Mouse (Mus musculus) forebrain, embryonic 14.5 days (tissue): ENCODE results near the gene Stap1. TPM values are rescaled to one million over a fixed set of nuclear protein-coding genes. Genes with fewer than 3 reads are reported as not detected.

Experiments
- ATAC-seq: fragments of 200-750 bp; cut with Nextera tagmentation; 2 replicates; pipeline ENCODE4 v1.8.0; 2017; ENCODE audit warnings: mild to moderate bottlenecking, moderate library complexity
- DNase-seq: peaks from one replicate; pipeline ENCODE4 v3.0.0-alpha.2; 2015; ENCODE audit warnings: low spot score
- H3K27ac ChIP-seq: fragments of 300-500 bp; sonication (generic); 2 replicates; pipeline ENCODE4 v1.5.1; 2014; ENCODE audit warnings: low read depth, mild to moderate bottlenecking, control low read depth, low read length, moderate library complexity
- H3K27me3 ChIP-seq: fragments of 300-500 bp; sonication (generic); replicated peaks from 2 replicates; pipeline ENCODE4 v1.6.1; 2014; ENCODE audit warnings: low read length, control low read depth, mixed read lengths; ENCODE audit not compliant: control insufficient read depth, insufficient read depth
- H3K36me3 ChIP-seq: fragments of 300-500 bp; sonication (generic); 2 replicates; pipeline ENCODE4 v1.6.1; 2014; ENCODE audit warnings: low read length, control low read depth; ENCODE audit not compliant: control insufficient read depth, insufficient read depth
- H3K4me1 ChIP-seq: fragments of 300-500 bp; sonication (generic); 2 replicates; pipeline ENCODE4 v1.6.1; 2014; ENCODE audit warnings: antibody characterized with exemption, low read length, control low read depth; ENCODE audit not compliant: control insufficient read depth, insufficient read depth
- H3K4me2 ChIP-seq: fragments of 300-500 bp; sonication (generic); 2 replicates; pipeline ENCODE4 v1.6.1; 2014; ENCODE audit warnings: mild to moderate bottlenecking, control low read depth, low read length
- H3K4me3 ChIP-seq: fragments of 300-500 bp; sonication (generic); 2 replicates; pipeline ENCODE4 v1.5.1; 2014; ENCODE audit warnings: low read depth, low read length, control low read depth
- H3K9ac ChIP-seq: fragments of 300-500 bp; sonication (generic); 2 replicates; pipeline ENCODE4 v1.6.1; 2014; ENCODE audit warnings: mild to moderate bottlenecking, low read length, control low read depth, moderate library complexity
- H3K9me3 ChIP-seq: fragments of 300-500 bp; sonication (generic); replicated peaks from 2 replicates; pipeline ENCODE4 v1.6.1; 2016; ENCODE audit warnings: low read length, control low read depth, mixed read lengths; ENCODE audit not compliant: control insufficient read depth
- WGBS: fragments of 180-500 bp; shearing (Covaris S2); extraction: QIAGEN DNeasy Blood & Tissue Kit; methylation state at CpG from one replicate; pipeline ENCODE4 v1.1.7; 2014; 5-methylcytosine and 5-hydroxymethylcytosine counted together
- polyA plus RNA-seq: library from polyadenylated mRNA; unstranded; fragments of >200 nt; fragmentation: Nextera tagmentation; extraction: Ambion mirVana; gene quantifications from 2 replicates; pipeline ENCODE4 v1.2.1, GENCODE M21; 2014

Gene Stap1
- polyA plus RNA-seq, 1 experiment from 2014 or later, result 0.14 TPM

DNA sequence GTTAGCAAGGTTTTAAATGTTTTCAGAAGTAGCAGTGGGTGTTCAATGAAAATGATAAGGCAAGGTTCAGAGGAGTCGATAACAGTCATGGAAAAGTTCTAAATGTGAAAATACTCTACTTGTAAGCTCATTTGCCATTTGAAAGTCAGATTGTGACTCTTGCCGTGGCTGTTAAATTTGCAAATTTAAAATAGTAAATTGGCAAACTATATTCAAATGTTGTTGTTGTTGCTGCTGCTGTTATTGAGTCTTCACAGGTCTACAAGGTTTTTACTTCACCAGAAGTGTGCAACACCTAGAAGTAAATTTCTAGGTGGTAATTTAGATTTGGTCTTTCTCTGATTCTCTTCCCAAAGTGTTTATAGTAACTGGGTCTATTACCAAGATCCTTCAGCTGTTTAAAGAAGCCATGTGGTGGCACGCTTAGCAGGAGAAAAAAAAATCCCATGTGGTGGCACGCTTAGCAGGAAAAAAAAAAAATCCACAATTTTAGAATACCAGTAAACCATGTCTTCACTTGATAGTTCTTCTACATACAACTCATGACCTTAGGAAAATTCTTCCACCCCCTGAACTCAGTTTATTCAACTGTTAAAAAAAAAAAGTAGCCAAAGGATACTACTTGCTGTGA, 1.3 kb downstream of the Stap1 start:
- Histone ChIP-seq H3K4me1 (no peaks in the 10 kb centered on the region), H3K4me3 (no peak overlapping the region), H3K36me3 (no peaks in the 10 kb centered on the region), H3K27me3 (no peaks in the 10 kb centered on the region), H3K9me3 (no peaks in the 10 kb centered on the region), H3K27ac (no peak overlapping the region), H3K4me2 (no peak overlapping the region), H3K9ac (no peak overlapping the region)
- DNase-seq, result no peak
- 90% methylated on average over 4 of the region's 4 CpGs for WGBS
- no peak for ATAC-seq

DNA sequence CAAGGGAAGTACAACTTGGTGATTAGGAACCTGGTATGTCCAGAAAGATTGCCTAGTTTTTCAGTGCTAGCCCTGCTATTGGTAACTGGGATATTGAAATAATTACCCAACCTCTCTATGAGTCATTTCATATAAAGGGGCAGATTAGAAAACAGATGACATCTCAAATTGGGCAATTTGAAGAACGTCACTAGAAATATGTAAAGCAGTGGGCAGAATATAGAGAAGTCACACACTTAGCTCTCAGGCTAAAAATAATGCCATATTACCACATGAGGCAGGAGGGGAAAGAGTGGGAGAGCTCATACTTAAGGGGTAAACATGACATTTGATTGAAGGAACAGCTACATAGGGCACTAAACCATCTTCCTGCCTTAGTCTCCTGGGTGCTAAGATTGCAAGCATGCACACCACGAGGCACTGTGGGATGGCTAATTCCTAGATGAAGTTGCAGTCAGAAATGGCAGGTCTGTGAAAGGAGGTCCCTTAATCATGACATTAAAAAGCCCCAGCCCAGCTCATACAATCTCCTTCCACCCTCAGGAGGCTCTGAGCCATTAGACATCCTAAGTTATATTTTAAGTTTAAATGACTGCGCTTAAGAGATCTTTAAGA, 7.3 kb downstream of the Stap1 start:
- 87% methylated on average over 3 of the region's 3 CpGs for WGBS
- H3K4me3 ChIP-seq, result no peak overlapping the region
- no peak overlapping the region for H3K9ac ChIP-seq
- H3K4me1 ChIP-seq, result no peaks in the 10 kb centered on the region
- no peaks in the 10 kb centered on the region for H3K27me3 ChIP-seq
- DNase-seq (no peak), ATAC-seq (no peak)
- H3K4me2 ChIP-seq, result no peak overlapping the region
- H3K36me3 ChIP-seq, result no peaks in the 10 kb centered on the region
- H3K27ac ChIP-seq, result no peak overlapping the region
- H3K9me3 ChIP-seq, result no peaks in the 10 kb centered on the region

DNA sequence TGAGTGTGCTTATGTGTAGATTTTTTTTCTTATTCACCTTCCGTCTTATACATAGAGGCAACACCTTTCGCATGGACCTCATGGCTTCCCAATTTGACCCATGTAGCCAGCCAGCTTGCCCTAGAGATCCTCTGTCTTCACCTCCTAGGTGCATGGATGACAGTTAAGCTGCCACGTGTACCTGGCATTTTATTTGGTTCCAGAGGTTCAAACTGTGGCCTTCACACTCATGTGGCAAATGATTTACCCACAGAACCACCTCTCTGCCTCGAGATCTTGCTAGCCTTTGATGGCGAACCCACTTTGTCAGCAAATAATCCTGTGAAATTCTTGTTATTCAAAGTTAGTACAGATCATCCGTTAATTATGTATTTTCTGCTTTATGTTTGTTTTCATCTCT, 12.4 kb downstream of the Stap1 start:
- H3K4me1 ChIP-seq, result no peaks in the 10 kb centered on the region
- WGBS, result 87% methylated on average over 6 of the region's 6 CpGs
- no peaks in the 10 kb centered on the region for H3K36me3 ChIP-seq
- H3K9ac ChIP-seq, result no peak overlapping the region
- H3K9me3 ChIP-seq, result no peaks in the 10 kb centered on the region
- no peak overlapping the region for H3K4me2 ChIP-seq
- H3K27ac ChIP-seq, result no peak overlapping the region
- ATAC-seq, result no peak
- DNase-seq, result no peak
- H3K4me3 ChIP-seq, result no peak overlapping the region
- H3K27me3 ChIP-seq, result no peaks in the 10 kb centered on the region

DNA sequence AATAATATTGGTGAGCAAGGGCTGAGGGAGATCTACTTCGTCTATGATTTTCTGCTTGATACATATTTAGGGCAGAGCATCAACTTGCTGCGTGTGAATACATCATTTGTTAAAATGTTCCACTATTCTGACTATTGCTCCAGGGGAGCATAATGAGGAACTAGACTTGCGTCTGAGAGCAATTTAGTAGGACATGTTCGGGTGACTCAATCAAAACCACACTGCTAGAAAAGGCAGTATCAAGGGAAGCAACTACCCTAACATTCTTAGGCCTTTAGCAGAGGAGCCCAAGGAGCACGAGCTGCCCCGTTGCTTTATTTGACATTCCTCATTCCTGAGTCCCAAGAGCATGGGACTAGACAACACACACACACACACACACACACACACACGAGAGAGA, 13.4 kb downstream of the Stap1 start:
- ATAC-seq (no peak), DNase-seq (no peak)
- Histone ChIP-seq H3K27ac (no peak overlapping the region), H3K27me3 (no peaks in the 10 kb centered on the region), H3K9me3 (no peaks in the 10 kb centered on the region), H3K4me1 (no peaks in the 10 kb centered on the region), H3K4me3 (no peak overlapping the region), H3K9ac (no peak overlapping the region), H3K36me3 (no peaks in the 10 kb centered on the region), H3K4me2 (no peak overlapping the region)
- 80% methylated on average over 7 of the region's 7 CpGs for WGBS

DNA sequence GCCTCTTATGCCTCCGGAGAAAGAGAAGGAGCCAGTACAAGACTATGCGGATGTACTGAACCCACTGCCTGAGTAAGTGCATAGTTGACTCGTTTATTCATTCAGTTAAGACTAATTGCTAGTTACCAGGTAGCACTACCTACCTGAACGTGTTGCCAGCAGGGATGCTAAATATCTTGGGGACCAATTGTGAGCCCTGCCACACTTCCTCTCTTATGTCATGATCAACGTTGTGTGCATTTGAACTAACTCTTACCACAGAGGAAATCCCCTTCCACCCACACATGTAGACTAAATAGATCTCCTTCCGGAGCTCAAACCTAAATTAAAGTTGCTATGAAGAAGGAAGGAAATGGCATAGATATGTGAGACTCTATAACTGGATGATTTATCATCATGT, 15.2 kb downstream of the Stap1 start:
- Histone ChIP-seq H3K4me1 (no peaks in the 10 kb centered on the region), H3K9me3 (no peaks in the 10 kb centered on the region), H3K4me2 (no peak overlapping the region), H3K27me3 (no peaks in the 10 kb centered on the region), H3K4me3 (no peak overlapping the region), H3K9ac (no peak overlapping the region), H3K36me3 (no peaks in the 10 kb centered on the region), H3K27ac (no peak overlapping the region)
- DNase-seq (no peak), ATAC-seq (no peak)
- WGBS, result 85% methylated on average over 6 of the region's 6 CpGs

DNA sequence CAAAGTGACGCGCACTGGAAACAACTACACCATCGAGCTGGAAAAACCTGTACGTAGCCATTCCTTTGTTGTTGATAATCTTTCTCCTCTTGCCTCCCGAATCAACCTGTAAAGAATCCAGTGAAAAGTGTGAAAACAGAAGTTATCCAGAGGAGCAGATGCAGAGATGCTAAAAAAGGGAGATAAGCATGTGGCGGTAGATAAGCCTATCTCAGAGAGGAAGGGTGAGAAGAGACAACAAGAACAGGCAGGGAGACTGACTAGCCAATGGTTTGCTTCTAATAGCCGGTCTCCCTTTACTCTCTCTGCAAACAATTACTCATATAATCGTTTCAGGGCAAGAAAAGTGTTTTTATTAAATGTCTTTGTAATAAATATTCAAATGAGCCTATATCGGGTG, 23.2 kb downstream of the Stap1 start:
- no peak overlapping the region for H3K27ac ChIP-seq
- H3K4me1 ChIP-seq, result no peaks in the 10 kb centered on the region
- no peaks in the 10 kb centered on the region for H3K9me3 ChIP-seq
- no peak for ATAC-seq
- DNase-seq, result no peak
- no peak overlapping the region for H3K4me2 ChIP-seq
- H3K27me3 ChIP-seq, result no peaks in the 10 kb centered on the region
- H3K9ac ChIP-seq, result no peak overlapping the region
- no peak overlapping the region for H3K4me3 ChIP-seq
- WGBS, result 90% methylated on average over 9 of the region's 9 CpGs
- no peaks in the 10 kb centered on the region for H3K36me3 ChIP-seq

DNA sequence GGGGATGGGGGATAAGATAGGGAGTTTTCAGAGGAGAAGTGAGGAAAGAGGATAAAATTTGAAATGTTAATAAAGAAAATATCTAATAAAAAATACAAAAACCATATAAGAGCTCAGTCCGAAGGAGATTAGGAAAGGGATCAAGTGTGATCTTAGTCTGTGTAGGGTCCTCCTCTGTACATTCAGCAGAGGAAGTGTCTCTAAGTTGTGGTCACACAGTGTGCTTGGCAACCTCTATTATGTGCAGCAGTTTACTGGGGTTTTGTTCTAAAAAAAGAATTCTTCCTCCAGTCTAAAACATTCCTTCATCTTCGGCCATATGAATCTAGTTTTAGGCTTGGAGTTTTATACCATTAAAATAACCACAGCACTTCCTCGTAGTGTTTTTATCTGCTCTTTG, 27.4 kb downstream of the Stap1 start:
- no peak for ATAC-seq
- Histone ChIP-seq H3K4me2 (no peak overlapping the region), H3K36me3 (no peaks in the 10 kb centered on the region), H3K9me3 (no peaks in the 10 kb centered on the region), H3K4me1 (no peaks in the 10 kb centered on the region), H3K9ac (no peak overlapping the region), H3K27me3 (no peaks in the 10 kb centered on the region), H3K4me3 (no peak overlapping the region), H3K27ac (no peak overlapping the region)
- WGBS, result 91% methylated on average over 3 of the region's 3 CpGs
- DNase-seq, result no peak

DNA sequence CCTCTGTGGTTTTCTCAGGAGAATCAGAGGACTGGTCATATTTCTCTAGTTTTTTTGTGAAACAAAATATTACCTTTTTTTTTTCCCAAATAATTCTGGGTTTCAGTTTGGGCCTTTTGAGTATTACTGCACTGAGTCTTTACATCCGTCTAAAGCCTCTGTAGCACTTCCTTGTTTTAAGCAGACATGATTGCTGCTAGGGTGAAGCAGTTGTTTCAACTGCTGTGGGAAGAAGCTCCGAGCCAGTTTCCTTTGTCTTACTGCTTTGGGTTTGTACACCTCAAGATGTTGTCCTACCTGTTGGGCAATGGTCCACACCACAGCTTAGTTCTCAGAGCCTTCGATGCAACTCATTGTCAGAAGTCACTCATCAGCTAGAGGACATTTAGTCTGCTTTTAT, 29.1 kb downstream of the Stap1 start:
- no peak overlapping the region for H3K27ac ChIP-seq
- H3K9ac ChIP-seq, result no peak overlapping the region
- no peaks in the 10 kb centered on the region for H3K4me1 ChIP-seq
- DNase-seq, result no peak
- H3K27me3 ChIP-seq, result no peaks in the 10 kb centered on the region
- no peak overlapping the region for H3K4me2 ChIP-seq
- 90% methylated on average over 3 of the region's 3 CpGs for WGBS
- H3K4me3 ChIP-seq, result no peak overlapping the region
- no peak for ATAC-seq
- H3K36me3 ChIP-seq, result 0 out of 2 replicates have a peak, but pooled peaks cover 1% of the 10 kb centered on the region
- no peaks in the 10 kb centered on the region for H3K9me3 ChIP-seq

DNA sequence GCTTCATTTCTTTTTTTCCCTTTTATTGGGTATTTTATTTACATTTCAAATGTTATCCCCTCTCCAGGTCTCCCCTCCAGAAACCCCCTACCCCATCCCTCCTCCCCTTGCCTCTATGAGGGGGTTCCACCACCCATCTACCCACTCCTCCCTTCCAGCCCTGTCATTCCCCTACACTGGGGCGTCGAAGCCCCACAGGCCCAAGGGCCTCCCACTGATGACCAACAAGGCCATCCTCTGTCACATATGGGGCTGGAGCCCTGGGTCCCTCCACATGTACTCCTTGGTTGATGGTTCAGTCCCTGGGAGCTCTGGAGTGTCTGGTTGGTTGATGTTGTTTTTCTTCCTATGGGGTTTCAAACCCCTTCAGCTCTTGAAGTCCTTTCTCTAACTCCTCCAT, 30.6 kb downstream of the Stap1 start:
- H3K9ac ChIP-seq, result no peak overlapping the region
- H3K4me3 ChIP-seq, result no peak overlapping the region
- WGBS, result 94% methylated on average over 2 of the region's 2 CpGs
- H3K4me2 ChIP-seq, result no peak overlapping the region
- H3K36me3 ChIP-seq, result 0 out of 2 replicates have a peak, but pooled peaks cover 2% of the 10 kb centered on the region
- H3K4me1 ChIP-seq, result no peaks in the 10 kb centered on the region
- no peaks in the 10 kb centered on the region for H3K9me3 ChIP-seq
- H3K27me3 ChIP-seq, result no peaks in the 10 kb centered on the region
- DNase-seq, result no peak
- no peak overlapping the region for H3K27ac ChIP-seq
- ATAC-seq, result no peak
